ENCODE assay signal across 8 mouse cellular contexts in genomic region chr19:47359166-47359931, GRCm38 (mm10).
DNase-seq lines count a peak whose midpoint lies in the region; ATAC-seq and TF ChIP-seq lines count a peak whose summit lies in the region.

No protein-coding gene starts in this region.

- 46% methylated on average over 15 of the region's 15 CpGs for WGBS in heart, embryonic 12.5 days
- WGBS in heart, adult 2 months, result 52% methylated on average over 15 of the region's 15 CpGs
- WGBS in limb, embryonic 12.5 days, result 46% methylated on average over 15 of the region's 15 CpGs
- WGBS in neural tube, embryonic 13.5 days, result 59% methylated on average over 15 of the region's 15 CpGs
- 71% methylated on average over 15 of the region's 15 CpGs for WGBS in cerebellum, adult 2 months

- H3K36me3 ChIP-seq in heart, embryonic 12.5 days, result peaks cover 37% of the 10 kb centered on the region
- no peaks in the 10 kb centered on the region for H3K36me3 ChIP-seq in heart, adult 2 months (ENCODE audit: control insufficient read depth, insufficient read depth, low read length)
- peaks cover 18% of the 10 kb centered on the region; the same call in 1 of the 2 replicates for H3K36me3 ChIP-seq in limb, embryonic 12.5 days
- H3K36me3 ChIP-seq in neural tube, embryonic 13.5 days, result no peaks in the 10 kb centered on the region

- H3K9me3 ChIP-seq in heart, embryonic 12.5 days (replicated peaks), result no peaks in the 10 kb centered on the region
- no peaks in the 10 kb centered on the region for H3K9me3 ChIP-seq in limb, embryonic 12.5 days
- H3K9me3 ChIP-seq in neural tube, embryonic 13.5 days, result no peaks in the 10 kb centered on the region

- peaks cover 13% of the 10 kb centered on the region for H3K4me1 ChIP-seq in heart, embryonic 12.5 days (replicated peaks)
- H3K4me1 ChIP-seq in heart, adult 2 months (ENCODE audit: control insufficient read depth, insufficient read depth, low read length), result 0 out of 2 replicates have a peak, but pooled peaks cover 1% of the 10 kb centered on the region
- H3K4me1 ChIP-seq in limb, embryonic 12.5 days (replicated peaks), result peaks cover 7% of the 10 kb centered on the region; the same call in 1 of the 2 replicates
- peaks cover 26% of the 10 kb centered on the region for H3K4me1 ChIP-seq in neural tube, embryonic 13.5 days (replicated peaks)
- no peaks in the 10 kb centered on the region for H3K4me1 ChIP-seq in cerebellum, adult 2 months (ENCODE audit: control insufficient read depth, insufficient read depth, low read length)

- no peak for DNase-seq in heart, adult 2 months
- DNase-seq in adipocyte (ENCODE audit: low spot score), result no peak
- DNase-seq in cerebellum, adult 2 months, result no peak
- DNase-seq in left cerebral cortex, postnatal 4 days, result no peak

- 0 out of 2 replicates have a peak overlapping the region, but pooled peaks have one; percentile 1 for H3K27ac ChIP-seq in heart, embryonic 12.5 days (ENCODE audit: poor library complexity, severe bottlenecking)
- H3K27ac ChIP-seq in heart, adult 2 months, result no peak overlapping the region
- H3K27ac ChIP-seq in limb, embryonic 12.5 days, result peak overlapping the region; percentile 72; the same call in 1 of the 2 replicates
- H3K27ac ChIP-seq in neural tube, embryonic 13.5 days (replicated peaks), result 0 out of 2 replicates have a peak overlapping the region, but pooled peaks have one; percentile 61
- H3K27ac ChIP-seq in cerebellum, adult 2 months (ENCODE audit: insufficient read depth, low read length), result no peak overlapping the region

- ATAC-seq in heart, embryonic 12.5 days (ENCODE audit: insufficient number of reproducible peaks, low FRiP score), result peak; percentile 30; the same call in 1 of the 2 replicates
- ATAC-seq in common myeloid progenitor, adult 5-6 weeks (replicated peaks; ENCODE audit: low read depth, poor library complexity, severe bottlenecking), result peak; percentile 66
- no peak; the same call in 1 of the 2 replicates for ATAC-seq in limb, embryonic 12.5 days (ENCODE audit: insufficient number of reproducible peaks, insufficient read depth, low FRiP score, low TSS enrichment, low read depth)
- no peak for ATAC-seq in neural tube, embryonic 13.5 days (ENCODE audit: low read depth)

- H3K27me3 ChIP-seq in heart, embryonic 12.5 days (replicated peaks), result no peaks in the 10 kb centered on the region
- H3K27me3 ChIP-seq in heart, adult 2 months (ENCODE audit: control insufficient read depth, insufficient read depth, low read length), result no peaks in the 10 kb centered on the region
- no peaks in the 10 kb centered on the region for H3K27me3 ChIP-seq in limb, embryonic 12.5 days
- H3K27me3 ChIP-seq in neural tube, embryonic 13.5 days, result no peaks in the 10 kb centered on the region
- no peaks in the 10 kb centered on the region; the same call in 1 of the 2 replicates for H3K27me3 ChIP-seq in cerebellum, adult 2 months (ENCODE audit: control insufficient read depth, insufficient read depth, low read length)

- no peaks in the 10 kb centered on the region for H3K79me2 ChIP-seq in heart, adult 2 months (replicated peaks; ENCODE audit: control insufficient read depth, insufficient read depth, low read length)

- no peak for TF ChIP-seq EP300 in heart, adult 2 months (IDR thresholded peaks at IDR 0.05; ENCODE audit: insufficient read depth, low read depth, low read length)

- no peak for TF ChIP-seq CTCF in heart, adult 2 months (IDR thresholded peaks at IDR 0.05)
- TF ChIP-seq CTCF in cerebellum, adult 2 months (IDR thresholded peaks at IDR 0.05; ENCODE audit: borderline replicate concordance, insufficient read depth, low read depth, low read length), result no peak

- TF ChIP-seq POLR2A in heart, adult 2 months (IDR thresholded peaks at IDR 0.05; ENCODE audit: insufficient read depth, low read depth, low read length), result no peak
- no peak for TF ChIP-seq POLR2A in cerebellum, adult 2 months (IDR thresholded peaks at IDR 0.05; ENCODE audit: borderline replicate concordance, insufficient read depth, low read length)

- H3K9ac ChIP-seq in heart, embryonic 12.5 days, result peak overlapping the region; percentile 11; the same call in 1 of the 2 replicates
- no peak overlapping the region for H3K9ac ChIP-seq in heart, adult 2 months (ENCODE audit: low read depth, low read length)
- H3K9ac ChIP-seq in limb, embryonic 12.5 days (replicated peaks), result no peak overlapping the region
- H3K9ac ChIP-seq in neural tube, embryonic 13.5 days, result peak overlapping the region; percentile 38; the same call in 1 of the 2 replicates

- H3K4me2 ChIP-seq in heart, embryonic 12.5 days, result peak overlapping the region; percentile 44
- H3K4me2 ChIP-seq in limb, embryonic 12.5 days, result peak overlapping the region; percentile 42
- H3K4me2 ChIP-seq in neural tube, embryonic 13.5 days, result peak overlapping the region; percentile 21; the same call in 1 of the 2 replicates

- intact Hi-C loops in heart, adult 2 months (cut with DNase I), result loop anchor here (5.0 to 10.0 kb wide), 3 partner anchors 265 to 463 kb away; partner anchors contain the start of gene Sfr1
- intact Hi-C loops in left cerebral cortex, postnatal 4 days (cut with DNase I), result loop anchor here (10.0 kb wide), 1 partner anchor 465 kb away; no protein-coding TSS in a partner anchor

- H3K4me3 ChIP-seq in heart, embryonic 12.5 days, result peak overlapping the region; percentile 18; the same call in 1 of the 2 replicates
- no peak overlapping the region for H3K4me3 ChIP-seq in heart, adult 2 months
- peak overlapping the region; percentile 24 for H3K4me3 ChIP-seq in limb, embryonic 12.5 days (replicated peaks)
- no peak overlapping the region for H3K4me3 ChIP-seq in neural tube, embryonic 13.5 days
- no peak overlapping the region for H3K4me3 ChIP-seq in cerebellum, adult 2 months (replicated peaks; ENCODE audit: insufficient read depth, low read depth, low read length)

Comparison
In these comparisons a context has a peak if more than half of its experiments do, and no peak if none do; other contexts are left out.
1. H3K27ac ChIP-seq: peak in heart, embryonic 12.5 days (single experiment), limb, embryonic 12.5 days (single experiment) and neural tube, embryonic 13.5 days (single experiment); none in heart, adult 2 months (single experiment) and cerebellum, adult 2 months (single experiment).
2. H3K4me3 ChIP-seq: peak in heart, embryonic 12.5 days (single experiment) and limb, embryonic 12.5 days (single experiment); none in heart, adult 2 months (single experiment), neural tube, embryonic 13.5 days (single experiment) and cerebellum, adult 2 months (single experiment).
3. H3K9ac ChIP-seq: peak in heart, embryonic 12.5 days (single experiment) and neural tube, embryonic 13.5 days (single experiment); none in heart, adult 2 months (single experiment) and limb, embryonic 12.5 days (single experiment).
4. ATAC-seq: peak in heart, embryonic 12.5 days (single experiment) and common myeloid progenitor, adult 5-6 weeks (single experiment); none in limb, embryonic 12.5 days (single experiment) and neural tube, embryonic 13.5 days (single experiment).
5. Peak in every context shown above with its lines, with median percentiles within 50 percentile points of each other: H3K4me2 ChIP-seq.